Mouse (Mus musculus): ENCODE measurements around the gene Ddt.

Gene Ddt

GRCm38 (mm10) chr10:75772795-75773664 lies at the start of gene Ddt:
Ddt (minus strand) TSS chr10:75773414.
- peak; percentile 93 to 95 for DNase-seq

GRCm38 (mm10) chr10:75822443-75822842 lies 49.2 kb upstream of the Ddt start, which contains the start of gene Gstt4:
Gstt4 (minus strand) TSS chr10:75822543.
- DNase-seq = no peak

GRCm38 (mm10) chr10:75819882-75820281 lies 46.7 kb upstream of the Ddt start:
- DNase-seq = no peak

GRCm38 (mm10) chr10:75818641-75819040 lies 45.4 kb upstream of the Ddt start:
- DNase-seq = no peak

- no peak for DNase-seq
These were observed 31.0 kb upstream of the Ddt start for GRCm38 (mm10) chr10:75804217-75804616.

GRCm38 (mm10) chr10:75798176-75798696 lies 25.0 kb upstream of the Ddt start, which contains the start of gene Gstt1:
Gstt1 (minus strand) TSS chr10:75798584.
- peak; percentile 67 to 71 for DNase-seq

- peak; percentile 70 to 71 for DNase-seq
These were observed 24.5 kb upstream of the Ddt start for GRCm38 (mm10) chr10:75797619-75798175.

- DNase-seq = no peak
These were observed 23.7 kb upstream of the Ddt start for GRCm38 (mm10) chr10:75796731-75797516.

GRCm38 (mm10) chr10:75794880-75795279 lies 21.7 kb upstream of the Ddt start:
- DNase-seq = no peak

GRCm38 (mm10) chr10:75790773-75791172 lies 17.6 kb upstream of the Ddt start:
- DNase-seq = no peak

- DNase-seq = no peak
These were observed 16.6 kb upstream of the Ddt start for GRCm38 (mm10) chr10:75789841-75790240.

- DNase-seq = no peak
These were observed 16.0 kb upstream of the Ddt start for GRCm38 (mm10) chr10:75789081-75789735.

- no peak for DNase-seq
These were observed 15.1 kb upstream of the Ddt start for GRCm38 (mm10) chr10:75788277-75788676.

- no peak for DNase-seq
These were observed 12.2 kb upstream of the Ddt start for GRCm38 (mm10) chr10:75785442-75785841.

GRCm38 (mm10) chr10:75780769-75781578 lies 7.8 kb upstream of the Ddt start, which contains the start of the genes Gm20441 and Gstt3:
Gm20441 (minus strand) TSS chr10:75780954.
Gstt3 (minus strand) TSS chr10:75781414.
- peak; percentile 49 to 55 for DNase-seq

- no peak for DNase-seq
These were observed 6.3 kb upstream of the Ddt start for GRCm38 (mm10) chr10:75779206-75780174.

- no peak for DNase-seq
These were observed 4.7 kb upstream of the Ddt start for GRCm38 (mm10) chr10:75777885-75778284.

- DNase-seq = no peak
These were observed 3.3 kb upstream of the Ddt start for GRCm38 (mm10) chr10:75776562-75776961.

GRCm38 (mm10) chr10:75774587-75774986 lies 1.4 kb upstream of the Ddt start:
- DNase-seq = no peak

- DNase-seq = no peak
These were observed 888 bp upstream of the Ddt start for GRCm38 (mm10) chr10:75774102-75774501.
